Mouse (Mus musculus) erythroblast, embryonic 14.5 days (primary cell): ENCODE measurements around the gene Omt2a. TPM values are rescaled to one million over a fixed set of nuclear protein-coding genes. Genes with fewer than 3 reads are reported as not detected.
"Not testable (repeated sequence)": the region's sequence is repeated elsewhere in the genome, so short reads cannot be mapped to it uniquely, and the experiment has no call there.

ENCODE experiments used
- H3K27me3 ChIP-seq: 2 replicates; pipeline ENCODE4 v1.6.1; 2012; ENCODE audit warnings: inconsistent platforms; ENCODE audit not compliant: control insufficient read depth
- H3K36me3 ChIP-seq: 2 replicates; pipeline ENCODE4 v1.6.1; 2012; ENCODE audit warnings: mild to moderate bottlenecking, inconsistent platforms; ENCODE audit not compliant: control insufficient read depth
- H3K4me1 ChIP-seq: 2 replicates; pipeline ENCODE4 v1.6.1; 2012; ENCODE audit warnings: inconsistent platforms; ENCODE audit not compliant: control insufficient read depth
- H3K4me3 ChIP-seq: replicated peaks from 2 replicates; pipeline ENCODE3; 2012; ENCODE audit warnings: moderate library complexity, mild to moderate bottlenecking, inconsistent platforms
- H3K9me3 ChIP-seq: 2 replicates; pipeline ENCODE4 v1.6.1; 2012; ENCODE audit warnings: low read length, inconsistent platforms, mixed read lengths; ENCODE audit not compliant: control insufficient read depth
- polyA plus RNA-seq: library from polyadenylated mRNA; stranded (reverse); fragments of >175 nt; gene quantifications from 2 replicates; pipeline ENCODE4 v1.2.3, GENCODE M21; 2012

The Omt2a gene
- polyA plus RNA-seq, 1 experiment, result not detected

DNA sequence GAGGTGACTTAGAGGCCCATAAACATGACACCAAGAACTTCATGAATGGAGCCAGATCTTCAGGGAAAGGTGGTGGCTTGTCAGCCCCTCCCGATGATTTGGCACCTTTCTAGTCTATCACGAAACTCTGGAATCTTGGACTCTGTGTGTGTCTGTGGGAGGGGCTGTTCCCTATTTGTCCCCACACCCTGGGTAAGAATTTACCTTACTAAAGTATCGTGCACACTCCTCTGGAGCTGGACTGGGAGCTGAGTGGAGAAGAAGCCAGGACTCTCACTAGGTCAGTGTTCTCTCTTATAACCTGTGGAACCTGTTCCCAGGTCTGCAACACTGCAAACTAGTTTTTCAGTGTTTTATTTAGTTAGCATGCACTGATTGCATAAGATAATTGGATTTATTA lies 24.9 kb downstream of the Omt2a start, which contains the start of gene Gm10639:
Gm10639 (plus strand) TSS at position 201 of the 400 bp plus-strand sequence.
- not testable (repeated sequence) for H3K4me1 ChIP-seq, H3K4me3 ChIP-seq, H3K27me3 ChIP-seq, H3K36me3 ChIP-seq, H3K9me3 ChIP-seq

DNA sequence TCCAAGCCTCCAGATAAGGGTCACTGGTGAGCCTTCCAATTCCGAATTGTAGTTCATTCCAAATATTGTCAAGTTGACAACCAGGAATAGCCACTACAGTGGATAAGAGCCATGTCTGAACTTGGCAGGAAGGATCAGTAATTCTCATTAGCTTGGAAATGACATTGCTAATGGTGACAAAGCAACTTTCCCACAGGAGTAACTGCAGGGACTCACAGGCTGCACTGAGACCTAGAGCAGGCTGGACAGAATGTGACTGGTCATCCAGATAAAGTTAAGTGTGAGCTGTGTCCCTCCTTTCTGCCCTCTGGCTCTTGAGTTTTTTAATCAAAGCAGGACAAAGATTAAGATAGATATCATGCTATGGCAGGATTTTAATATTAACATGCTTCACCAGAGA lies 25.5 kb downstream of the Omt2a start:
- H3K4me1 ChIP-seq, H3K36me3 ChIP-seq, H3K9me3 ChIP-seq, H3K4me3 ChIP-seq, H3K27me3 ChIP-seq: not testable (repeated sequence)

- not testable (repeated sequence) for H3K4me3 ChIP-seq, H3K4me1 ChIP-seq, H3K9me3 ChIP-seq, H3K36me3 ChIP-seq, H3K27me3 ChIP-seq
Measured at GRCm38 (mm10) chr9:78282002-78282711, 32.4 kb downstream of the Omt2a start.

DNA sequence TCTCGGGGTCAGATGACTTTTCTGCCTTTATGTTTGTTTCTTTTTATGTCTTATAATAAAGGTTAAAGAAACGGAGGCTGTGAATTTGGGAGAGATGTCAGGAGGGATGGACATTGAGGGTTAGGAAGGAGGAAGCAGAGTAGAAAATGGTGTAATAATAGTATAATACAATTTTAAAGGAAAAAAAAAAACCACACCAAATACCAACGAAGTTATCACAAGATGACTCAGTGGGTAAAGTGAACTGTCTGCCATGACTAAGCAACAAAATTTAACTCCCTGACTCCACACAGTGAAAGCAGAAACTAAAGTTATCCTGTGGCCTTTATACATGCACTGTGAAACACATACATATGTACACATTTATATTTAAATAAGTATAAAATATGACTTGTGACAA lies 43.7 kb downstream of the Omt2a start:
- H3K9me3 ChIP-seq, H3K4me1 ChIP-seq, H3K27me3 ChIP-seq, H3K4me3 ChIP-seq, H3K36me3 ChIP-seq: not testable (repeated sequence)

Other genes starting within 250 kb of the Omt2a start
- 20.3 and 21.9 TPM in 2 replicates for gene Fbxo9, start 205.7 kb downstream of the Omt2a start, polyA plus RNA-seq
- 0.35 and 0.62 TPM in 2 replicates for gene Ick, start 205.6 kb downstream of the Omt2a start, polyA plus RNA-seq
- 0.65 and 1.0 TPM in 2 replicates for gene Gsta4, start 132.0 kb downstream of the Omt2a start, polyA plus RNA-seq
- gene Gsta1, start 84.1 kb downstream of the Omt2a start, polyA plus RNA-seq, result not detected in 2 replicates
- gene Gm3776, start 57.7 kb downstream of the Omt2a start, polyA plus RNA-seq, result not detected in 2 replicates
- gene Gm10639, start 24.9 kb downstream of the Omt2a start, polyA plus RNA-seq, result not detected in 2 replicates
- not detected in 2 replicates for gene Omt2b, start 12.8 kb upstream of the Omt2a start, polyA plus RNA-seq
- gene Gsta2, start 41.0 kb upstream of the Omt2a start, polyA plus RNA-seq, result not detected in 2 replicates
- gene Dppa5a, start 53.4 kb upstream of the Omt2a start, polyA plus RNA-seq, result not detected in 2 replicates
- not detected in 2 replicates for gene Ooep, start 63.9 kb upstream of the Omt2a start, polyA plus RNA-seq
- gene Ddx43, start 81.0 kb upstream of the Omt2a start, polyA plus RNA-seq, result not detected in 2 replicates
- gene Cgas, start 128.4 kb upstream of the Omt2a start, polyA plus RNA-seq, result 0.05 TPM in 1 of 2 replicates, not detected in the other
- gene Mto1, start 133.4 kb upstream of the Omt2a start, polyA plus RNA-seq, result 0.94 and 1.1 TPM in 2 replicates
- 0.15 and 0.23 TPM in 2 replicates for gene Gm17324, start 134.0 kb upstream of the Omt2a start, polyA plus RNA-seq
- gene Eef1a1, start 174.4 kb upstream of the Omt2a start, polyA plus RNA-seq, result 47.9 and 54.8 TPM in 2 replicates